Mouse (Mus musculus) adrenal gland, postnatal 36 days (tissue): ENCODE data around the gene Olfr958. TPM values are rescaled to one million over a fixed set of nuclear protein-coding genes. Genes with fewer than 3 reads are reported as not detected.
A peak's percentile ranks its signal among the peaks of the same experiment; 100 is the strongest.

Experiments used
- DNase-seq, 2 experiments: peaks; one replicate each; pipeline ENCODE4 v3.0.0; 2021; ENCODE audit warnings: mixed read lengths in 1 of 2
- long read RNA-seq, 2 experiments: library from polyadenylated mRNA; stranded (forward); transcript quantifications; one replicate each; pipeline ENCODE4 v2.0.0; 2021; ENCODE audit warnings: borderline sequencing depth in 2 of 2
- total RNA-seq, 2 experiments: library from RNA; stranded (reverse); gene quantifications; 2 replicates each; pipeline ENCODE4 v1.2.3; 2021

The Olfr958 gene
- not detected for total RNA-seq
- long read RNA-seq, experiment 1: 0 reads
- long read RNA-seq, experiment 2: 0 reads

GRCm38 (mm10) chr9:39553946-39554345 is at the start of gene Olfr958:
Gene Olfr958 (minus strand): TSS chr9:39554054.
- no peak for DNase-seq

- DNase-seq: no peak
Observed at GRCm38 (mm10) chr9:39603333-39603845, 49.5 kb upstream of the Olfr958 start.

- no peak for DNase-seq
Observed at GRCm38 (mm10) chr9:39602536-39603332, 48.9 kb upstream of the Olfr958 start.

GRCm38 (mm10) chr9:39577050-39577449 is 23.2 kb upstream of the Olfr958 start:
- DNase-seq: no peak

- DNase-seq: no peak
Observed at GRCm38 (mm10) chr9:39575469-39575868, 21.6 kb upstream of the Olfr958 start, which contains the start of gene Olfr959. Gene Olfr959 (minus strand): TSS chr9:39575569.

GRCm38 (mm10) chr9:39558349-39558647 is 4.4 kb upstream of the Olfr958 start:
- DNase-seq: no peak

- no peak for DNase-seq
Observed at GRCm38 (mm10) chr9:39557529-39558348, 3.9 kb upstream of the Olfr958 start.

- DNase-seq: no peak
Observed at GRCm38 (mm10) chr9:39550806-39551205, 3.0 kb downstream of the Olfr958 start.

GRCm38 (mm10) chr9:39523616-39524285 is 30.1 kb downstream of the Olfr958 start:
- no peak for DNase-seq

- no peak for DNase-seq
Observed at GRCm38 (mm10) chr9:39518595-39518994, 35.3 kb downstream of the Olfr958 start.

GRCm38 (mm10) chr9:39515531-39515930 is 38.3 kb downstream of the Olfr958 start, which contains the start of gene Olfr957:
Gene Olfr957 (minus strand): TSS chr9:39515809.
- no peak for DNase-seq

- no peak for DNase-seq
Observed at GRCm38 (mm10) chr9:39509412-39509811, 44.4 kb downstream of the Olfr958 start.

- peak; percentile 20 to 60 for DNase-seq
Observed at GRCm38 (mm10) chr9:39508998-39509397, 44.9 kb downstream of the Olfr958 start.

Other genes with a start within 250 kb of the Olfr958 start
- not detected for gene Olfr948, start 228.0 kb downstream of the Olfr958 start, total RNA-seq
- not detected for gene Olfr951, start 166.6 kb downstream of the Olfr958 start, total RNA-seq
- gene Olfr952, start 126.9 kb downstream of the Olfr958 start, total RNA-seq: not detected
- not detected for gene Olfr954, start 97.4 kb downstream of the Olfr958 start, total RNA-seq
- not detected for gene Olfr955, start 82.1 kb downstream of the Olfr958 start, total RNA-seq
- gene Olfr44, start 60.1 kb downstream of the Olfr958 start, total RNA-seq: not detected
- gene Olfr957, start 38.2 kb downstream of the Olfr958 start, total RNA-seq: not detected
- gene Olfr959, start 21.5 kb upstream of the Olfr958 start, total RNA-seq: not detected
- gene AW551984, start 50.3 kb upstream of the Olfr958 start, total RNA-seq: 1 to 10 TPM; 6.6 to 7.9 TPM
- not detected for gene Olfr148, start 56.6 kb upstream of the Olfr958 start, total RNA-seq
- gene Olfr960, start 67.3 kb upstream of the Olfr958 start, total RNA-seq: not detected
- gene Olfr961, start 91.0 kb upstream of the Olfr958 start, total RNA-seq: not detected
- gene Olfr963, start 113.2 kb upstream of the Olfr958 start, total RNA-seq: not detected
- not detected for gene Olfr149, start 153.1 kb upstream of the Olfr958 start, total RNA-seq
- gene Olfr965, start 157.3 kb upstream of the Olfr958 start, total RNA-seq: not detected
- not detected for gene Olfr150, start 176.9 kb upstream of the Olfr958 start, total RNA-seq
- not detected for gene Olfr967, start 192.2 kb upstream of the Olfr958 start, total RNA-seq
- gene Olfr968, start 229.2 kb upstream of the Olfr958 start, total RNA-seq: not detected
- gene Olfr969, start 236.9 kb upstream of the Olfr958 start, total RNA-seq: not detected